Mouse (Mus musculus): Measurements from ENCODE around the gene Krt24. TPM values are rescaled to one million over a fixed set of nuclear protein-coding genes. Genes with fewer than 3 reads are reported as not detected.
"Not testable (repeated sequence)": the region's sequence is repeated elsewhere in the genome, so short reads cannot be mapped to it uniquely, and the experiment has no call there.

Krt24 gene
- polyA plus RNA-seq, 1 experiment from 2014 or later, result not detected

DNA sequence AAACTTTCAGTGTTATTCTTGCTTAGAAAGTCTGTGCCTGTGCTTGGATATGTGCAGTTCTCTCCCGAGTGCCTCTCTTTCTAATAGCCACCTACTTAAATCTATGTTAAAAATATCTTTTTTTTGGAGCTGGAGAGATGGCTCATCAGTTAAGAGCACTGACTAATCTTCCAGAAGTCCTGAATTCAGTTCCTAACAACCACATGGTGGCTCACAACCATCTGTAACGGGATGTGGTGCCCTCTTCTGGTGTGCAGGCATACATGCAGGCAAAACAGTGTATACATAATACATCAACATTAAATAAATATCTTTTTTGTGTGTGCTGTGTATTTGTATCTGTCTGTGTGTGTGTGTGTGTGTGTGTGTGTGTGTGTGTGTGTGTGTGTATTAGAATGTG is 31.2 kb downstream of the Krt24 start:
- no peak for ATAC-seq (ENCODE audit: extremely low read depth, insufficient number of reproducible peaks, low FRiP score, low TSS enrichment)
- Histone ChIP-seq H3K36me3 (no peaks in the 10 kb centered on the region), H3K4me2 (no peak overlapping the region), H3K9ac (no peak overlapping the region), H3K4me3 (no peak overlapping the region), H3K4me1 (no peaks in the 10 kb centered on the region; the same call in 1 of the 2 replicates), H3K27ac (replicated peaks) (no peak overlapping the region), H3K9me3 (no peaks in the 10 kb centered on the region), H3K27me3 (replicated peaks) (no peaks in the 10 kb centered on the region)
- WGBS, result 49% methylated on average over 2 of the region's 2 CpGs

DNA sequence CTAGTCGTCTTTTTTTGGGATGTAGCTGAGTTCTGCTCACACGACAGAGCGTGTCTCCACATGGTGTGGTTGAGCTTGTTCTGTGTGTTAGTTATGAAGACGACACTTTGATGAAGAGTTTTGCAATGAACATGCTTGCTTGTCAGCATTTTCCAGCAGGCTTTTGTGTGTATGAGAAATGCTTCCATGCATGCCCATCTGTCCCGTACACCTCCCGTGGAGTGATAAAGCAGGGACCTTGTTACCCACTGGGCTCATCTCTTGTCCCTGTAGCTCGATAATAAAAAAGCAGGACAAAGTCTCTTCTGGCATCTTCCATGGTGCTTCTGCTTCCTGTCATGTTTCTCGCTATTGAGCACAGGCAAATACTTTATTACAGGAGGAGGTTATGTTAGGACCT is 32.4 kb downstream of the Krt24 start:
- ATAC-seq (ENCODE audit: extremely low read depth, insufficient number of reproducible peaks, low FRiP score, low TSS enrichment), result no peak
- no peak overlapping the region for H3K27ac ChIP-seq (replicated peaks)
- H3K4me1 ChIP-seq, result no peaks in the 10 kb centered on the region; the same call in 1 of the 2 replicates
- no peak overlapping the region for H3K4me2 ChIP-seq
- H3K9ac ChIP-seq, result no peak overlapping the region
- H3K9me3 ChIP-seq, result no peaks in the 10 kb centered on the region
- 76% methylated on average over 8 of the region's 8 CpGs for WGBS
- no peaks in the 10 kb centered on the region for H3K36me3 ChIP-seq
- H3K27me3 ChIP-seq (replicated peaks), result no peaks in the 10 kb centered on the region
- no peak overlapping the region for H3K4me3 ChIP-seq

DNA sequence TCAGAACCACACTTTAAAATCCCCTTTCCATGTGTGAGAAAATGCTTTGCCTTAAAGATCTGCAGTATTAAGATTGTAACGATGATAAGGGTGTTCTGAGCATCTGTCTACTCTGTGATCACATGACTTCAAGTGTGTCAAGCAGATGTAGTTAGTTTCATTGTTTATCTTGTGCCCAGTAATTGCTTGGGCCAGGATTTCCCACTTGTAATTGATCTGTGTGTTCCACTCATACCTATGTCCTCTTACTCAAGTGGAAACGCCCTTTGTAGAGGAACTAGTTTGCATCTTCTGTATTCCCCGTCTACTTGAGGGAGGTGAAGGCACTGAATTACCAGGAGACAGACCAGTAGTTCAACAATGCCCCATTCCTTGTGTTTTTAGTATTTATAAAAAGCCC is 34.4 kb downstream of the Krt24 start:
- Histone ChIP-seq H3K4me1 (no peaks in the 10 kb centered on the region; the same call in 1 of the 2 replicates), H3K4me3 (no peak overlapping the region), H3K27me3 (replicated peaks) (no peaks in the 10 kb centered on the region), H3K27ac (replicated peaks) (no peak overlapping the region), H3K9ac (no peak overlapping the region), H3K9me3 (no peaks in the 10 kb centered on the region), H3K36me3 (no peaks in the 10 kb centered on the region), H3K4me2 (no peak overlapping the region)
- WGBS, result 66% methylated on average over 3 of the region's 3 CpGs
- no peak for ATAC-seq (ENCODE audit: extremely low read depth, insufficient number of reproducible peaks, low FRiP score, low TSS enrichment)

DNA sequence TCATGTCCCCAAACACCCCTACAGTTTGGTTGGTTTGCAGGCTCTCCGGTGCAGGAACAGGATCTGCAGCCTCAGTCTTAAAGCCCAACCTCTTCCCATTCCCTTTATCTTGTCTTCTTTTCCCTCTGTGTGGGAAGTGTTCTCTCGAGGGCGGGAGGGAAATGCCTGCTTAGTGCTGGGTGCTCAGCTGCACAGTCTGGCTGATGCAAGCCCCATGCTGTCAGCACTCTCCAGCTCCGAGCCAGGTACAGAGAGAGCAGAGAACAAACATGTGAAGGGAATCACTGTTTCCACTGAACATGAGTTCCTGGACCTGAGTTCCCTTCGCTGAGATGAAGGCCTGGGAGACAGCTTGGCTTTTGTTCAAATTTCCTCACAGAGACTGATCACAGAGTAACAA is 34.8 kb downstream of the Krt24 start:
- Histone ChIP-seq H3K36me3 (no peaks in the 10 kb centered on the region), H3K9me3 (no peaks in the 10 kb centered on the region), H3K4me1 (no peaks in the 10 kb centered on the region; the same call in 1 of the 2 replicates), H3K9ac (0 out of 2 replicates have a peak overlapping the region, but pooled peaks have one; percentile 29), H3K4me3 (no peak overlapping the region), H3K27ac (replicated peaks) (no peak overlapping the region), H3K27me3 (replicated peaks) (no peaks in the 10 kb centered on the region), H3K4me2 (no peak overlapping the region)
- ATAC-seq (ENCODE audit: extremely low read depth, insufficient number of reproducible peaks, low FRiP score, low TSS enrichment), result no peak
- 30% methylated on average over 5 of the region's 5 CpGs for WGBS

DNA sequence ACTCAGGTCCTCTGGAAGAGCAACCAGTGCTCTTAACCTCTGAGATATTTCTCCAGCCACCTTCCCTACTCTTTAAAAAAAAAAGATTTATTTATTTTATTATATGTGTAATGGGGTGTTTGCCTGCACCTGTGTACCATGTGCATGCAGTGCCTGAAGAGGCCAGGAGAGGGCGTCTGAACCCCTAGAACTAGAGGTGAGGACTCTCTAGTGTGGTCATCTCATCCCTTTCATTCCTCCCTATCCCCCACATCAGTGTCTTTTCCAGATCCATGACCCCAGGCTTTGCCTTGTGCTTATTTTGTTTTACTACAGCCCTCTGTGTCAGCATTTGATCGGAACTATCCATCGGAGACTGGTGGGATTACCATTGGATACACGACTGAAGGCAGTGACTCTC is 35.9 kb downstream of the Krt24 start:
- ATAC-seq (ENCODE audit: extremely low read depth, insufficient number of reproducible peaks, low FRiP score, low TSS enrichment), result no peak
- no peak overlapping the region for H3K9ac ChIP-seq
- WGBS, result 60% methylated on average over 4 of the region's 4 CpGs

DNA sequence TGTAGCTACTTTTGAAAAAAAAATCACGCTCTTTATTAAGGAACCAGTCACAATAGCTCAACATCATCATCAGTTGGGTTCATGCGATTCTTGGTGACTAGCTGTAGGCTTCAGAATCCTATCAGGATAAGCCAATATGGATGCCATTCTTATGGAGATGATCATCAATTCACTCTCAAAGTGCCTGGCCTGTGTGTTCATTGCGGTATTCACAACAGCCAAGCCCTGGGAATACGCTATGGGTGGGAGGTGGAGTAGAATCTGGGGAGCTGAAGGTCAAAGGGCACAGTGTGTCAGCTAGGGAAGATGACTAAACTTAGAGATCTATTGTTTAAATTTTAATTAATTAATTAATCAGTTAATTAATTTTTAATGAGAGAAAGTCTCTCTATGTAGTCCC is 37.1 kb downstream of the Krt24 start:
- H3K9ac ChIP-seq, result no peak overlapping the region
- no peaks in the 10 kb centered on the region for H3K9me3 ChIP-seq
- WGBS, result 80% methylated on average over 4 of the region's 4 CpGs
- ATAC-seq (ENCODE audit: extremely low read depth, insufficient number of reproducible peaks, low FRiP score, low TSS enrichment), result no peak
- no peak overlapping the region for H3K4me2 ChIP-seq
- H3K4me3 ChIP-seq, result no peak overlapping the region
- peaks cover 11% of the 10 kb centered on the region for H3K4me1 ChIP-seq
- H3K27ac ChIP-seq (replicated peaks), result no peak overlapping the region
- no peaks in the 10 kb centered on the region for H3K36me3 ChIP-seq
- no peaks in the 10 kb centered on the region for H3K27me3 ChIP-seq (replicated peaks)

More for the DNA sequence above, 35.9 kb downstream of the Krt24 start:
- Histone ChIP-seq H3K4me1 (peaks cover 2% of the 10 kb centered on the region), H3K4me2 (no peak overlapping the region), H3K4me3 (no peak overlapping the region), H3K9me3 (no peaks in the 10 kb centered on the region), H3K36me3 (no peaks in the 10 kb centered on the region), H3K27ac (replicated peaks) (no peak overlapping the region), H3K27me3 (replicated peaks) (no peaks in the 10 kb centered on the region)

DNA sequence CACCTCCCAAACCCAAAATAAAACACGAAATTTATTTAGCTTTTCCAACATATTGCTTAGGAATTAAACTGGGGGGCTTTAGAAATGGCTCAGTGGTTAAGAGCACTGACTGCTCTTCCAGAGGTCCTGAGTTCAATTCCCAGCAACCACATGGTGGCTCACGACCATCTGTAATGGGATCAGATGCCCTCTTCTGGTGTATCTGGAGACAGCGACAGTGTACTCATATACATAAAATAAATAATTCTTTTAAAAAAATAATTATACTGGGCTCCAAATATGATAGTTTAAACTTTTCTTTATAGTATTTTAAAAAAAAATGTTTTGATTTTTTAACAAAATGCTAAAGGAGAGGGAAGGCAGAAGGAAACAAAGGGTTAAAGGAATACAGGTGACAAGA is 40.5 kb downstream of the Krt24 start:
- 40% methylated on average over 3 of the region's 3 CpGs for WGBS
- not testable (repeated sequence) for ATAC-seq (ENCODE audit: extremely low read depth, insufficient number of reproducible peaks, low FRiP score, low TSS enrichment); H3K4me2 ChIP-seq; H3K4me3 ChIP-seq; H3K27me3 ChIP-seq (replicated peaks); H3K9me3 ChIP-seq; H3K9ac ChIP-seq; H3K36me3 ChIP-seq; H3K27ac ChIP-seq (replicated peaks)
- peaks cover 11% of the 10 kb centered on the region for H3K4me1 ChIP-seq

DNA sequence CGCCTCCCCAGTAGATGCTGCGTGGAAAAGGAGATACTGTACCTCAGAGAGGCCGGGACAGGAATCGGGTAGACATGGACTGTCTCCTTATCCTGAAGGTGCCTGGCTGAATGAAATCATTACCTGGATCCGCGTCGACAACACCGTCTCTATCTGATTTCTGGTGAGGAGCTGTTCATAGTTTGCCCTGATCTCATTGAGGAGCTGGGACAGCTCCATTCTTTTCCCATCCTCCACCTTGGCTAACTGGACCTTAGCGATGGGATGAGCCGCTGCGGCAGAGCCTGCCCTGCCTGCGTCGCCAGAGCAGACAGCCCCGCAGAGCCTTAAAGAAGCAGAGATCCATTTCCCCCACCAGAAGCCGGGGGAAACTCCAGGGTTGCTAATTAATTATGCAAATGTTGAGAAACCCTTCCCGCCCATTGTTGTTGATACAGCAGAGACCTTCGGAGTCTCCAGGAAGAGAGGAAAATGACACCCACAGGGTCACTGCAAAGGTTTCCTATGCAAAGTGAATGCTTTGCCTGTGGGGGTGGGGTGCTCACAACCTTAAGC is 41.2 kb downstream of the Krt24 start, which contains the start of gene Krt222:
Krt222 (minus strand) TSS at position 266 of the 555 bp plus-strand sequence.
- Histone ChIP-seq H3K4me1 (peaks cover 11% of the 10 kb centered on the region), H3K9me3 (no peaks in the 10 kb centered on the region), H3K4me3 (peak within 1 kb of the TSS; percentile 53), H3K27ac (replicated peaks) (peak within 1 kb of the TSS; percentile 33; the same call in 1 of the 2 replicates), H3K4me2 (peak within 1 kb of the TSS; percentile 75), H3K9ac (peak within 1 kb of the TSS; percentile 73), H3K27me3 (replicated peaks) (no peaks in the 10 kb centered on the region), H3K36me3 (no peaks in the 10 kb centered on the region)
- no peak for ATAC-seq (ENCODE audit: extremely low read depth, insufficient number of reproducible peaks, low FRiP score, low TSS enrichment)
- 2% methylated on average over 17 of the region's 17 CpGs for WGBS

DNA sequence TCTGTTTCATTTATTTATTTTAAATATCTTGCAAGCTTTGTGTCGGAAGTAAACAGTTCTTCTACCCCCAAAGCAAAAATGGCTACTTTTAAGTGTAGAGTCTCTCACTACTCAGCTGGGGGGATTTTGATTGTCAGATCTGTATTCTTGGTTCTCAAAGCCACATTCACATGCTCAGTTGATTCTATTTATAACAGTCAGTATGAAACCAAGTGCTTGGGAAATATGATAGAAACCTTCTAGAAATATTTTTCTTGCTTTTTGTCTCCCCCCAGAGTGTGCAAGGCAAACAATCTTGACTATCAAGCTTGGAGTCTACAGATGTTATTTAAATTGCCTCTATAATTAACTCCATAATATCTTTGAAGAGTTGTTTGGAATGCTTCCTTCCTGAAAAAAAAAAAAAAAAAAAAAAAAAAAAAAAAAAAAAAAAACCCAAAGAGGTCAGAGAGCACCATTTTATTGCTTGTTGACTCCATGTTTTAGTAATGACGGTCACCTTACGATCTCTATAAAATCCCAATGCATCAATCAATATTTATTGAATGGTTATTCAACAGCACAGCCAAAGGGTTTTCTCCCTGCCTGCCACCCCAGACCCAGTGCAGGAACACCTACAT is 41.8 kb downstream of the Krt24 start:
- WGBS, result 70% methylated on average over 3 of the region's 3 CpGs
- H3K9ac ChIP-seq, result peak overlapping the region; percentile 73
- H3K27me3 ChIP-seq (replicated peaks), result no peaks in the 10 kb centered on the region
- peaks cover 15% of the 10 kb centered on the region for H3K4me1 ChIP-seq
- no peaks in the 10 kb centered on the region for H3K9me3 ChIP-seq
- H3K4me2 ChIP-seq, result peak overlapping the region; percentile 75
- H3K4me3 ChIP-seq, result peak overlapping the region; percentile 53
- H3K27ac ChIP-seq (replicated peaks), result peak overlapping the region; percentile 33; the same call in 1 of the 2 replicates
- no peak for ATAC-seq (ENCODE audit: extremely low read depth, insufficient number of reproducible peaks, low FRiP score, low TSS enrichment)
- no peaks in the 10 kb centered on the region for H3K36me3 ChIP-seq

DNA sequence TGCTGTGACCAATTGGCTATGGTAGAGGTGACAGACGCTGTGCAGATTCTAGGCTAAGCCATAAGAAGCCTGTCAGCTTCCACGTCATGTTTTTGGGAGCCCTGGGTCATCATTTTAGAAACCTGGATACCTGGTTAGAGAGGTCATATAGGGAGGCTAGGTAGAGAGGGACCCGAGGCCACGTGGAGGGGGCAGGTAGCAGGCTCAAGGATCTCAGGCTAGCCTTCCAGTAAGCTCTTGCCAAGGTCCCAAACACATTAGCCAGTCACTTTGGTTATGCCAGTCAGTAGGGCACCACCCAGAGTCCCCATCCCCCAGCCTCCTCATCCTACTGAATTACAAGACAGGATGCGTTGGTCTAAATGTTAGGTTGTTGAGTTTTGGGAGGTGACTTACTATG is 43.0 kb downstream of the Krt24 start:
- H3K27ac ChIP-seq (replicated peaks), result no peak overlapping the region
- no peak overlapping the region for H3K9ac ChIP-seq
- H3K4me1 ChIP-seq, result peaks cover 16% of the 10 kb centered on the region
- ATAC-seq (ENCODE audit: extremely low read depth, insufficient number of reproducible peaks, low FRiP score, low TSS enrichment), result no peak
- H3K4me3 ChIP-seq, result no peak overlapping the region
- 56% methylated on average over 5 of the region's 5 CpGs for WGBS
- H3K4me2 ChIP-seq, result no peak overlapping the region
- no peaks in the 10 kb centered on the region for H3K36me3 ChIP-seq
- H3K27me3 ChIP-seq (replicated peaks), result no peaks in the 10 kb centered on the region
- no peaks in the 10 kb centered on the region for H3K9me3 ChIP-seq

DNA sequence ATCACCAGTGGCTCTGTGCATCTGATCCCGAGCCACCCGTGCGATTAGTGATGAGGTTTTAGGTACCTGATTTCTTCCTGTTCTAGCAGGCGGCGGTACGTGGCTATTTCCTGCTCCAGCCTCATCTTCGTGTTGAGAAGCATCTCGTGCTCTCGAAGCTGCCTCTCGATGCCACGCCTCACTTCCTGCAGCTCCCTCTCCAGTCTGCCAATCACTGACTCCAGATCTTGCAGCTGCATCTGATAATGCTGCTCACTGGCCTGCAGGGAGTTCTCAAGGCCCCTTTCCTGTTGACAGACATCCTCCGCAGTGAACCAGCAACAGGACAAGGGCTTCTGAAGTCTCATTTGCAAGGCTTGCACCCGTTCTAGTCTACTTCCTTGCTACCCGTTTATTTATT is 46.6 kb downstream of the Krt24 start:
- Histone ChIP-seq H3K4me1 (peaks cover 8% of the 10 kb centered on the region; the same call in 1 of the 2 replicates), H3K27ac (replicated peaks) (no peak overlapping the region), H3K4me3 (0 out of 2 replicates have a peak overlapping the region, but pooled peaks have one; percentile 8), H3K9ac (peak overlapping the region; percentile 33; the same call in 1 of the 2 replicates), H3K4me2 (peak overlapping the region; percentile 31; the same call in 1 of the 2 replicates), H3K27me3 (replicated peaks) (no peaks in the 10 kb centered on the region), H3K9me3 (no peaks in the 10 kb centered on the region), H3K36me3 (no peaks in the 10 kb centered on the region)
- no peak for ATAC-seq (ENCODE audit: extremely low read depth, insufficient number of reproducible peaks, low FRiP score, low TSS enrichment)
- 37% methylated on average over 14 of the region's 14 CpGs for WGBS

Data from heart, embryonic 13.5 days (tissue).